Mouse (Mus musculus) stomach, embryonic 16.5 days (tissue): Measurements from ENCODE around the gene Zfp354b. TPM values are rescaled to one million over a fixed set of nuclear protein-coding genes. Genes with fewer than 3 reads are reported as not detected.

Source experiments
- ATAC-seq: fragments of 200-750 bp; cut with Nextera tagmentation; 2 replicates; pipeline ENCODE4 v1.8.0; 2017; ENCODE audit warnings: moderate number of reproducible peaks, moderate TSS enrichment; ENCODE audit not compliant: insufficient read depth, low FRiP score
- H3K27ac ChIP-seq: fragments of 300-500 bp; sonication (generic); 2 replicates; pipeline ENCODE4 v1.5.1; 2014; ENCODE audit warnings: low read length
- H3K27me3 ChIP-seq: fragments of 300-500 bp; sonication (generic); 2 replicates; pipeline ENCODE4 v1.6.1; 2014; ENCODE audit warnings: low read length, control low read depth, mixed read lengths; ENCODE audit not compliant: control insufficient read depth, insufficient read depth
- H3K36me3 ChIP-seq: fragments of 300-500 bp; sonication (generic); 2 replicates; pipeline ENCODE4 v1.6.1; 2014; ENCODE audit warnings: low read length; ENCODE audit not compliant: control insufficient read depth, insufficient read depth
- H3K4me1 ChIP-seq: fragments of 300-500 bp; sonication (generic); 2 replicates; pipeline ENCODE4 v1.6.1; 2014; ENCODE audit warnings: low read length, control low read depth, mixed read lengths; ENCODE audit not compliant: control insufficient read depth, insufficient read depth
- H3K4me2 ChIP-seq: fragments of 300-500 bp; sonication (generic); 2 replicates; pipeline ENCODE4 v1.6.1; 2014; ENCODE audit warnings: low read depth, low read length, mixed read lengths
- H3K4me3 ChIP-seq: fragments of 300-500 bp; sonication (generic); replicated peaks from 2 replicates; pipeline ENCODE4 v1.5.1; 2014; ENCODE audit warnings: mild to moderate bottlenecking, low read length
- H3K9ac ChIP-seq: fragments of 300-500 bp; sonication (generic); 2 replicates; pipeline ENCODE4 v1.6.1; 2014; ENCODE audit warnings: low read length
- H3K9me3 ChIP-seq: fragments of 300-500 bp; sonication (generic); replicated peaks from 2 replicates; pipeline ENCODE4 v1.6.1; 2016; ENCODE audit warnings: low read length, control low read depth; ENCODE audit not compliant: control insufficient read depth
- WGBS: fragments of 180-500 bp; shearing (Covaris S2); extraction: QIAGEN DNeasy Blood & Tissue Kit; methylation state at CpG from one replicate; pipeline ENCODE4 v1.1.7; 2014; 5-methylcytosine and 5-hydroxymethylcytosine counted together
- polyA plus RNA-seq: library from polyadenylated mRNA; unstranded; fragments of >200 nt; fragmentation: Nextera tagmentation; extraction: Ambion mirVana; gene quantifications from 2 replicates; pipeline ENCODE4 v1.2.1, GENCODE M21; 2015

Zfp354b gene
- polyA plus RNA-seq, 1 experiment from 2014 or later: 1.8 TPM

DNA sequence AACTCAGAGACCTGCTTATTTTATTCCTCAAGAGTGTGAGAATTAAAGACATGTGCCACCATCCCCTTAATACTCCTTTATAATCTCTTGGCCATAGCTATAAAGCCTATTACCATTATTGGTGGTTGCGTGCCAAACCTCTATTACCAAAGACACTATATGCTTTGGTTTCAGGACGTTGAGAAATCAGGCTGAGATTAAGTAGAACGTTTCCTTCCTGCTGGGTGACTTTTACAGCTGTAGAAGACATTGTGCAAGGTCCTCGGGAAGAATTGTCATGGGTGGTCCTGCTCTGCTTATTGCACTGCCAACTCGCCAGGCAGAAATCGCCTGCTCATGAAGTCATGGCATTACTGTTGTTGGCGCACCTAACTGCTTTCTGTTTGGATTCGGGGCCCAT lies 7.0 kb upstream of the Zfp354b start:
- no peak overlapping the region for H3K27ac ChIP-seq
- H3K9ac ChIP-seq: no peak overlapping the region
- H3K36me3 ChIP-seq: no peaks in the 10 kb centered on the region
- no peaks in the 10 kb centered on the region for H3K27me3 ChIP-seq
- WGBS: 77% methylated on average over 8 of the region's 8 CpGs
- H3K4me3 ChIP-seq: no peak overlapping the region
- ATAC-seq: no peak
- H3K4me2 ChIP-seq: no peak overlapping the region
- no peaks in the 10 kb centered on the region for H3K9me3 ChIP-seq
- no peaks in the 10 kb centered on the region for H3K4me1 ChIP-seq

DNA sequence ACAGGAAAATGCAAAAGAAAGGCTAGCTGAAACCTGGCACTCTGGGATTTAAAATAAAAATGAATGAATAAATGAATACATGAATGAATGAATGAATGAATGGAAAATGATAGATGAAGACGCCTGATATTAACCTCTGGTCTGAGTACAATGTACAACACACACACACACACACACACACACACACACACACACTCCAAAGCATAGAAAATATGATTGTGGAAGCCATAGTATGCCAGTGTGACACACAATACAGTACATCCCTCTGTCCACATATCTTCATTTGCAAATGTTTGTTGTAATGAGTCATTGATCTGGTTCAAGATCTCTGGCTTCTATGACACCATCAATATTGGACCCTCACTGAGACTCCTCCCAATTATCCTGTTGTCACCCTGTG lies 607 bp upstream of the Zfp354b start:
- Histone ChIP-seq H3K27me3 (no peaks in the 10 kb centered on the region), H3K4me1 (peaks cover 4% of the 10 kb centered on the region; the same call in 1 of the 2 replicates), H3K9me3 (no peaks in the 10 kb centered on the region), H3K27ac (no peak overlapping the region), H3K9ac (no peak overlapping the region), H3K4me3 (no peak overlapping the region), H3K4me2 (peak overlapping the region; percentile 88), H3K36me3 (no peaks in the 10 kb centered on the region)
- 69% methylated on average over 1 of the region's 1 CpGs for WGBS
- no peak for ATAC-seq

DNA sequence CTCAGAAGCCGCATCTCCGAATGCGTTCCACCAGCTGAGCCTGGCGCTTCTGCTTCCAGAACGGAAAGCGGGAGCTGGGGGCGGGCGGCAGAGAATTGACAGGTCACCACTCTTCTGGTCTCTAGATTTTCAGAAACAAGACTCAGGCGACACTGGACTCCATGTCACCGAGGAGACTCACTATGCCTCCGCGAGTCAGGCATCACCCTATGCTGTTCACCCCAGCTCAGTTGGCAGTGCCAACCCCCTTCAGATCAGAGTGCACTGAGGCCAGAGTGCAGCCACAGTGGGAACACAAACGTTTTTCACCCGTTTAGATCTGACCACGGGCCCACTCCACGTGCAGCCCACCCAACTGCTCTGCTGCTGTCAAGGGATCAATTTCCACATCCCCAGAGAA lies 412 bp downstream of the Zfp354b start:
- H3K9me3 ChIP-seq: no peaks in the 10 kb centered on the region
- no peaks in the 10 kb centered on the region for H3K36me3 ChIP-seq
- H3K9ac ChIP-seq: peak overlapping the region; percentile 65
- no peaks in the 10 kb centered on the region for H3K27me3 ChIP-seq
- ATAC-seq: peak; percentile 59; the same call in 1 of the 2 replicates
- H3K4me1 ChIP-seq: peaks cover 4% of the 10 kb centered on the region; the same call in 1 of the 2 replicates
- peak overlapping the region; percentile 54 for H3K4me3 ChIP-seq
- 0% methylated on average over 16 of the region's 16 CpGs for WGBS
- peak overlapping the region; percentile 88 for H3K4me2 ChIP-seq
- no peak overlapping the region for H3K27ac ChIP-seq

DNA sequence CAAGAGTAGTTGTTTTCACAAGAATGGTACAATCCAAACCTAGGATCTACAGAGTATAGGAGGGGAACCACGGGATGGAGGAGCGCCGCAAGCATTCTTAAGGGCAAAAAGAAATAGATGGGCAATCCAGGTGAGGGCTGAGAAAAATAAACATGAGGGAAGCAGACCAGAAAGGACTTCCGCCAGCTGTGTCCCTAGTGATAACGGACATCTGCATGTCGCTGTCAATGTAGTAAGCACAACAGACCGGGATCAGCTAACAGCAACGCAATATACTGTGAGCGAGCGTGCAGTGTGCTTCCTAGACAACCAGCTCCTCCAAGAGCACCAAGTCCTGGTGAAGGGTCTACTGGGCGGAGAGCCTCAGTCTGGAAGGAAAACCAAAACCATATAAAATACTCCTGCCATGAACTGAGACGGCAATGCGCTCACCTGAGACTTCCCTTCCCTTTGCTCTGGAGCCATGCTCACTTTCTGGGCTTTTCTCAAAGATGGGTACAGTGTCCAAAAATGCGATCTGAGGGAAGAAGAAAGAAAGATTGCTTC lies 891 bp downstream of the Zfp354b start:
- Histone ChIP-seq H3K4me3 (peak overlapping the region; percentile 54), H3K9ac (peak overlapping the region; percentile 65), H3K36me3 (no peaks in the 10 kb centered on the region), H3K4me2 (peak overlapping the region; percentile 88), H3K27ac (no peak overlapping the region), H3K9me3 (no peaks in the 10 kb centered on the region), H3K4me1 (peaks cover 4% of the 10 kb centered on the region; the same call in 1 of the 2 replicates), H3K27me3 (no peaks in the 10 kb centered on the region)
- ATAC-seq: no peak
- WGBS: 14% methylated on average over 14 of the region's 14 CpGs

DNA sequence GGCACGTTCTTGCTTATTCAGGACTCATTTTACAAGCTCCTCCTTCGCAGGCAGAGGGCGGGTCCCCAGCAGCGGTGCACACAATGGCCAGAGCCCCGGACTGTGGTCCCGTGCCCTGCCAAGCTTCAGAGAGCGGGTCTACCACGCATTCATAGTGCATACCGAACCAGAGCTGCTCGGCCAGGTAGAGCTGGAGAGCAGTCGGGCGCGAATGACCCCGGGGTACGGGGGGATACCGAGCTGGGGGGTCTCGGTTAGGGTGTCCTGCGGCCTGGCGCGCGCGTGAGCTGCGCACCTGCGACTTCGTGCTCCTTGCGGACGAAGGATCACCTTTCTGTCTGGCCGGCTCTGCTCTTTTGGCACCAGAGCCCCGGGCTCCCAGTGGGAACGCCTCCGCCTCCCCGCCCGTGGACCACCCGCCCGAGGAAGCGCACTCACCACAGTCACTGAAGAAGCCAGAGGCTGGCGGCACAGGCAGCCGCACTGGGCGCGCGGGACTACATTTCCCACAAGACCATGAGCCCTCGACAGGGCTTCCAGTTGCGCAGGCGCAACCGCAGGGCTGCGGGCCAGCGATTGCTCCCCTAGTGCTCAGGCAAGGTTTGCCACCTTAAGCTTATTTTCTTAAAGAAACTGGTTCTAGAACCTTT lies 15.6 kb downstream of the Zfp354b start, which contains the start of gene Zfp2:
Gene Zfp2, minus strand, starts transcription at position 495 of the 650 bp plus-strand sequence.
- H3K9me3 ChIP-seq: 0 out of 2 replicates have a peak, but pooled peaks cover 5% of the 10 kb centered on the region
- under 1% methylated on average over 47 of the region's 47 CpGs for WGBS
- peak within 1 kb of the TSS; percentile 57 for H3K4me2 ChIP-seq
- peak within 1 kb of the TSS; percentile 91 for H3K4me3 ChIP-seq
- H3K9ac ChIP-seq: peak within 1 kb of the TSS; percentile 84
- no peaks in the 10 kb centered on the region for H3K4me1 ChIP-seq
- H3K27ac ChIP-seq: peak within 1 kb of the TSS; percentile 25; the same call in 1 of the 2 replicates
- H3K36me3 ChIP-seq: peaks cover 13% of the 10 kb centered on the region; the same call in 1 of the 2 replicates
- peak; percentile 97 for ATAC-seq
- H3K27me3 ChIP-seq: no peaks in the 10 kb centered on the region

DNA sequence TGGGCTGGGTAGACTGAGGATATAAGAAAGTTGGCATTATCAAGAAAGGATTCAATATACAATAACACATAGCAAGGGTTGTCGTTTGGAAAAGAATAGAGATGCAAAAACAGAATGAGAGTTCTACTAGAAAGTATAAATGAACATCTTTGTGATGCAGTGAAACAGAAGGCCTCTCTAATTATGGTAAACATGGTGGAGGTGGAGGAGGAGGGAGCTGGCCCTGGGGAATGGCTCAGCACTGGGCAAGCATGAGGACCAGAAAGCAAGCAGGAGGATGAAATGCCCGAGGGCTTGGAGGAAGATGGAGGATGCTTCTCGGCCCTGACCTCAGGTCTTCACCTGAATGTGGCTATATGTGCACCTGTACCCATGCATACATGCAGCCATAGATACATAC lies 17.0 kb downstream of the Zfp354b start:
- Histone ChIP-seq H3K9me3 (0 out of 2 replicates have a peak, but pooled peaks cover 5% of the 10 kb centered on the region), H3K4me1 (no peaks in the 10 kb centered on the region), H3K27ac (no peak overlapping the region), H3K4me2 (no peak overlapping the region), H3K4me3 (no peak overlapping the region), H3K9ac (no peak overlapping the region), H3K36me3 (peaks cover 22% of the 10 kb centered on the region; the same call in 1 of the 2 replicates), H3K27me3 (no peaks in the 10 kb centered on the region)
- 94% methylated on average over 3 of the region's 3 CpGs for WGBS
- ATAC-seq: no peak

DNA sequence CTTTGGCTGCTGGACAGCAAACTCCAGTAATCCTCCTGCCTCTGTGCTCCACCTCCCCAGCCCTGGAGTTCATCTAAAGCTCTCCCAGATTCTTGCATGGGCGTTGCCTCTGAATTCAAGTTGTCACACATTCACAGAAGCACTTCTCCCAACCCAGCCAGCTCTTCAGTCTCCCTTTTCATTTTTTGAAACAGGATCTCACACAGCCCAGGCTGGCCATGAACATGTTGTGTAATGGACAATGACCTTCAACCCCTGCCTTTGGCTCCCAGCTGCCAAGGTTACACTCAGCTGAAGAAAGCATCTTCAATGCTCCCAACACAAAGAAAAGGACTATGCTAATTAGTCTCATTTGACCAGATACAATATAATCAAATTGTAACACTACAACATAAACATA lies 18.1 kb downstream of the Zfp354b start:
- H3K9ac ChIP-seq: no peak overlapping the region
- H3K36me3 ChIP-seq: peaks cover 28% of the 10 kb centered on the region; the same call in 1 of the 2 replicates
- WGBS: 91% methylated on average over 1 of the region's 1 CpGs
- H3K27ac ChIP-seq: no peak overlapping the region
- no peak overlapping the region for H3K4me3 ChIP-seq
- H3K27me3 ChIP-seq: no peaks in the 10 kb centered on the region
- ATAC-seq: no peak
- H3K4me2 ChIP-seq: no peak overlapping the region
- H3K9me3 ChIP-seq: 0 out of 2 replicates have a peak, but pooled peaks cover 5% of the 10 kb centered on the region
- H3K4me1 ChIP-seq: no peaks in the 10 kb centered on the region

DNA sequence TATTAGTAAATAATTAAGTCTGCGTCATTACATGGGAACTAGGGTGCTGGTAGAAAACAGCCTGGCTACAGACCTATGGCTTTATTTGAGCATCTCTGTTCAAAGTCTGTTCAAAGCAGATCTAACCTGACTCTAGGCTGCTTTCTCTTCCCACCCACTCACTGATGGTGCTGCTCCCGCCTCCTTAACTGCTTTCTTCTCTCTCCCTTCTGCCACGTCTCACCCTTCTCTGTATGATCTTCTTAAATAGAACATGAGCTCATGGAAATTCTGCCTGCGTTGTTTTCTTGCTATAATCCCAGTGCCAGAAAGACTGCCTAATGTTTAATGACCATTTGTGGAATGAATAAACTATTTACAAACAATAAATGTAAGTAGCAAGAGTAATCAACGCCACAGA lies 23.3 kb downstream of the Zfp354b start:
- Histone ChIP-seq H3K36me3 (peaks cover 60% of the 10 kb centered on the region), H3K27ac (no peak overlapping the region), H3K4me2 (no peak overlapping the region), H3K4me3 (no peak overlapping the region), H3K4me1 (no peaks in the 10 kb centered on the region), H3K27me3 (no peaks in the 10 kb centered on the region), H3K9me3 (peaks cover 19% of the 10 kb centered on the region), H3K9ac (no peak overlapping the region)
- 88% methylated on average over 5 of the region's 5 CpGs for WGBS
- no peak for ATAC-seq

DNA sequence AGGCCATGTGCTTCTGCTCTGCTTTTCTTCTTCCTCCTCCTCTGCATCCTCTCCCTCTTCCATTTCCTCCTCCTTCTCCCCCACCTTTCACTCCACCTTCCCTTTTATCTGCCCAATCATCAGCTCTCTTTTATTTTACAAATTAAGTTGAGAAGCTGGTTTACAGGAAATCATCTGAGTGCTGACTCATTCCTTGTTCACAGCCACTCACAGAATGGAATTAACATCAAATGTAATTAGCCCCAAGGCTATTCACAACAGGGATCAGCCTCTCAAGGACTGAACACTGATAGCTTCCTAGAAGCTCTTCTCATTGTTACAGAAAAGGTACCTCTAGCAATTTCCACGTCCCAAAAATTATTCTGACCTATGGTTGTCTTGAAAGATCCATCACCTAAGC lies 34.1 kb downstream of the Zfp354b start:
- Histone ChIP-seq H3K36me3 (peaks cover 33% of the 10 kb centered on the region), H3K27me3 (no peaks in the 10 kb centered on the region)
- WGBS: 74% methylated on average over 1 of the region's 1 CpGs

More for the DNA sequence above, 34.1 kb downstream of the Zfp354b start:
- H3K9me3 ChIP-seq: peaks cover 46% of the 10 kb centered on the region
- H3K4me3 ChIP-seq: no peak overlapping the region
- ATAC-seq: no peak
- no peak overlapping the region for H3K4me2 ChIP-seq
- no peaks in the 10 kb centered on the region for H3K4me1 ChIP-seq
- no peak overlapping the region for H3K27ac ChIP-seq
- no peak overlapping the region for H3K9ac ChIP-seq
